Comparison of ENCODE assay signal across 12 mouse cellular contexts in genomic region chr13:51710738-51711137, GRCm38 (mm10). TPM values are rescaled to one million over a fixed set of nuclear protein-coding genes. Genes with fewer than 3 reads are reported as not detected.
DNase-seq lines count a peak whose midpoint lies in the region; ATAC-seq and TF ChIP-seq lines count a peak whose summit lies in the region.
"Had no signal": no experiment of that assay in that cellular context is flagged by ENCODE, and none has a peak within 500 bp of the region (broad histone marks: within the 10 kb centered on the region; RNA-seq: fewer than 3 reads in every experiment).

No protein-coding gene starts in this region.

- H3K9me3 ChIP-seq in hindbrain, embryonic 16.5 days (ENCODE audit: control insufficient read depth, low read length) = no peaks in the 10 kb centered on the region
- H3K9me3 ChIP-seq in hindbrain, embryonic 12.5 days (replicated peaks) = no peaks in the 10 kb centered on the region
- no peaks in the 10 kb centered on the region for H3K9me3 ChIP-seq in intestine, postnatal 0 days (ENCODE audit: control insufficient read depth)
- H3K9me3 ChIP-seq: heart, embryonic 15.5 days; midbrain, embryonic 13.5 days had no signal

- ATAC-seq in hindbrain, embryonic 16.5 days = 0 out of 2 replicates have a peak, but pooled peaks have one; percentile 9
- ATAC-seq in hindbrain, embryonic 12.5 days (ENCODE audit: low FRiP score) = no peak
- ATAC-seq in intestine, postnatal 0 days = peak; percentile 53
- peak; percentile 94 for ATAC-seq in megakaryocyte, adult 5-6 weeks (ENCODE audit: poor library complexity, severe bottlenecking)
- ATAC-seq: CD4-positive, CD25-positive, alpha-beta regulatory T cell, adult 4 months; midbrain, embryonic 13.5 days had no signal

- H3K4me3 ChIP-seq in hindbrain, embryonic 16.5 days (ENCODE audit: low read length) = no peak overlapping the region
- H3K4me3 ChIP-seq in hindbrain, embryonic 12.5 days = no peak overlapping the region
- no peak overlapping the region for H3K4me3 ChIP-seq in bone marrow, adult 2 months (replicated peaks; ENCODE audit: control insufficient read depth, low read depth, low read length)
- H3K4me3 ChIP-seq in intestine, postnatal 0 days (ENCODE audit: low read depth, low read length) = no peak overlapping the region
- H3K4me3 ChIP-seq in left cerebral cortex, adult 2 months = no peak overlapping the region
- H3K4me3 ChIP-seq: heart, embryonic 15.5 days; midbrain, embryonic 13.5 days had no signal

- H3K4me1 ChIP-seq in hindbrain, embryonic 16.5 days (ENCODE audit: control insufficient read depth, insufficient read depth, low read depth, low read length) = no peaks in the 10 kb centered on the region
- no peaks in the 10 kb centered on the region for H3K4me1 ChIP-seq in hindbrain, embryonic 12.5 days
- peaks cover 6% of the 10 kb centered on the region for H3K4me1 ChIP-seq in bone marrow, adult 2 months (ENCODE audit: control insufficient read depth, insufficient read depth, low read length)
- 0 out of 2 replicates have a peak, but pooled peaks cover 3% of the 10 kb centered on the region for H3K4me1 ChIP-seq in intestine, postnatal 0 days (replicated peaks; ENCODE audit: control insufficient read depth, insufficient read depth, low read length)
- H3K4me1 ChIP-seq: midbrain, embryonic 13.5 days had no signal

- H3K4me2 ChIP-seq in hindbrain, embryonic 16.5 days (ENCODE audit: low read length) = no peak overlapping the region
- no peak overlapping the region for H3K4me2 ChIP-seq in hindbrain, embryonic 12.5 days (replicated peaks)
- no peak overlapping the region for H3K4me2 ChIP-seq in intestine, postnatal 0 days (replicated peaks; ENCODE audit: low read depth)
- H3K4me2 ChIP-seq: heart, embryonic 15.5 days; midbrain, embryonic 13.5 days had no signal

- TF ChIP-seq CTCF in bone marrow, adult 2 months (IDR thresholded peaks at IDR 0.05; ENCODE audit: control insufficient read depth, insufficient read depth, low read length) = no peak
- TF ChIP-seq CTCF in intestine, postnatal 0 days (IDR thresholded peaks at IDR 0.05; ENCODE audit: low read depth) = no peak
- TF ChIP-seq CTCF in left cerebral cortex, adult 2 months (IDR thresholded peaks at IDR 0.05) = no peak

- intact Hi-C loops in left cerebral cortex, adult 2 months (cut with DNase I) = no loop called here

- no peak for DNase-seq in retina, embryonic 14.5 days (ENCODE audit: low spot score)
- no peak for DNase-seq in left cerebral cortex, adult 2 months (ENCODE audit: extremely low spot score in 1 of 2, low spot score in 2 of 2)
- no peak for DNase-seq in retina, postnatal 1 day
- DNase-seq: thymus, postnatal 4 days had no signal

- no peak overlapping the region for H3K9ac ChIP-seq in hindbrain, embryonic 16.5 days (ENCODE audit: low read depth, low read length)
- H3K9ac ChIP-seq in hindbrain, embryonic 12.5 days = no peak overlapping the region
- H3K9ac ChIP-seq in intestine, postnatal 0 days (ENCODE audit: low read depth, low read length) = no peak overlapping the region
- H3K9ac ChIP-seq: heart, embryonic 15.5 days; midbrain, embryonic 13.5 days had no signal

- WGBS in hindbrain, embryonic 16.5 days = 67% methylated on average over 7 of the region's 7 CpGs
- 64% methylated on average over 7 of the region's 7 CpGs for WGBS in hindbrain, embryonic 12.5 days
- WGBS in bone marrow, adult 2 months = 36% methylated on average over 7 of the region's 7 CpGs
- 30% methylated on average over 7 of the region's 7 CpGs for WGBS in intestine, postnatal 0 days

- peaks cover 19% of the 10 kb centered on the region for H3K36me3 ChIP-seq in hindbrain, embryonic 16.5 days (ENCODE audit: control insufficient read depth, insufficient read depth, low read length)
- peaks cover 7% of the 10 kb centered on the region; the same call in 1 of the 2 replicates for H3K36me3 ChIP-seq in hindbrain, embryonic 12.5 days
- no peaks in the 10 kb centered on the region for H3K36me3 ChIP-seq in intestine, postnatal 0 days (ENCODE audit: control insufficient read depth, insufficient read depth)

- TF ChIP-seq POLR2A in bone marrow, adult 2 months (IDR thresholded peaks at IDR 0.05; ENCODE audit: borderline replicate concordance, control insufficient read depth, low read depth, low read length) = no peak

- no peak overlapping the region for H3K27ac ChIP-seq in hindbrain, embryonic 16.5 days (ENCODE audit: low read depth, low read length)
- no peak overlapping the region for H3K27ac ChIP-seq in hindbrain, embryonic 12.5 days
- H3K27ac ChIP-seq in bone marrow, adult 2 months (ENCODE audit: control insufficient read depth, insufficient read depth, low read depth, low read length, poor library complexity) = peak overlapping the region; percentile 66
- H3K27ac ChIP-seq in intestine, postnatal 0 days (ENCODE audit: low read depth, low read length) = no peak overlapping the region
- H3K27ac ChIP-seq in left cerebral cortex, adult 2 months = no peak overlapping the region
- H3K27ac ChIP-seq: heart, embryonic 15.5 days; midbrain, embryonic 13.5 days had no signal

- H3K27me3 ChIP-seq in hindbrain, embryonic 16.5 days (replicated peaks; ENCODE audit: control insufficient read depth, insufficient read depth, low read length) = no peaks in the 10 kb centered on the region
- no peaks in the 10 kb centered on the region for H3K27me3 ChIP-seq in hindbrain, embryonic 12.5 days
- H3K27me3 ChIP-seq in intestine, postnatal 0 days (replicated peaks; ENCODE audit: control insufficient read depth, insufficient read depth, low read length) = no peaks in the 10 kb centered on the region
- H3K27me3 ChIP-seq: heart, embryonic 15.5 days; midbrain, embryonic 13.5 days had no signal

RNA-seq across cellular contexts. Expression of gene Secisbp2, which starts 59.2 kb away (rescaled TPM):
- 27.4 and 28.6 TPM in 2 replicates for polyA plus RNA-seq in hindbrain, embryonic 16.5 days (2015; fragmentation: Nextera tagmentation; extraction: Ambion mirVana)
- 28.9 and 34.4 TPM in 2 replicates for polyA plus RNA-seq in hindbrain, embryonic 12.5 days (2016; fragmentation: Nextera tagmentation; extraction: Ambion mirVana)
- polyA plus RNA-seq in bone marrow, adult 2 months (2011; ENCODE audit: insufficient read depth, insufficient read length, low replicate concordance, missing spikeins) = 21.3 and 27.2 TPM in 2 replicates
- 20.2 and 26.1 TPM in 2 replicates for polyA plus RNA-seq in intestine, postnatal 0 days (2015; fragmentation: Nextera tagmentation; extraction: Ambion mirVana)
- 14.0 and 16.1 TPM in 2 replicates for total RNA-seq in megakaryocyte, adult 5-6 weeks (2015)
- 18.2 and 21.9 TPM in 2 replicates for total RNA-seq in megakaryocyte, adult 5-6 weeks (2017)
- total RNA-seq in left cerebral cortex, adult 2 months (2021) = 10 to 100 TPM; 18.7 to 19.1 TPM
